Mouse (Mus musculus) olfactory bulb, adult 2 months (tissue): Measurements from ENCODE around the gene Retsat.

Source experiments
- CTCF ChIP-seq: fragments of 200-500 bp; IDR thresholded peaks from 2 replicates; pipeline ENCODE4 v1.5.1; 2012; ENCODE audit warnings: low read depth, mild to moderate bottlenecking, low read length, moderate library complexity; ENCODE audit not compliant: insufficient read depth
- POLR2A ChIP-seq: fragments of 200-500 bp; IDR thresholded peaks from 2 replicates; pipeline ENCODE4 v1.6.1; 2012; ENCODE audit warnings: mild to moderate bottlenecking, low read depth, low read length, moderate library complexity; ENCODE audit not compliant: insufficient read depth

DNA sequence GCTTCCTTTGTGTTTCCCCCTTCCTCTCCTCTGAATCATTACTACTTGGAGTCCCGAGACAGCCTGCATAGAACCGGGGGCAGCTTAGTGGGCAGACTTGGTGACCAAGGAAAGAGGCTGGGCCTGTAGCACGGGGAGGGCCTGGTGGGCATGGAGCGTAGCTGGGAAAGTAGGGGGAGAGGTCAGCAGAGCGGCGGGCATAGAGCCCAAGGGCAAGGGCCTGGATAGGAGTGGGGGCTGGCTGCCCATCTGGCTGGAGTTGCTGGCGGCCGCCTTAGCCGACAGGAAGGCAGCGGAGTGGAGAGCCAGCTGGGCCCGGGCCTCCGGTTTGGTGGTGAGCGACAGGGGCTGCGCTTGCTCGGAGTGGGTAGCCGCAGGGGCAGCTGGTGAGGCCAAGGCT lies 29.0 kb downstream of the Retsat start:
- TF ChIP-seq CTCF (no peak), POLR2A (no peak)
